Mouse (Mus musculus) lung, postnatal 0 days (tissue): Measurements from ENCODE around the gene Lrmda. TPM values are rescaled to one million over a fixed set of nuclear protein-coding genes. Genes with fewer than 3 reads are reported as not detected.

Source experiments
- ATAC-seq: fragments of 200-750 bp; cut with Nextera tagmentation; 2 replicates; pipeline ENCODE4 v1.8.0; 2017; ENCODE audit warnings: moderate library complexity
- DNase-seq: peaks from one replicate; pipeline ENCODE4 v3.0.0-alpha.2; 2016; ENCODE audit warnings: low spot score
- H3K27ac ChIP-seq: fragments of 300-500 bp; sonication (generic); 2 replicates; pipeline ENCODE4 v1.5.1; 2014; ENCODE audit warnings: antibody characterized with exemption, mild to moderate bottlenecking, low read length, mixed read lengths
- H3K27me3 ChIP-seq: fragments of 300-500 bp; sonication (generic); replicated peaks from 2 replicates; pipeline ENCODE4 v1.6.1; 2014; ENCODE audit warnings: low read length, mixed read lengths; ENCODE audit not compliant: insufficient read depth
- H3K36me3 ChIP-seq: fragments of 300-500 bp; sonication (generic); 2 replicates; pipeline ENCODE4 v1.6.1; 2014; ENCODE audit warnings: low read length, mixed read lengths; ENCODE audit not compliant: insufficient read depth
- H3K4me1 ChIP-seq: fragments of 300-500 bp; sonication (generic); 2 replicates; pipeline ENCODE4 v1.6.1; 2014; ENCODE audit warnings: antibody characterized with exemption, low read depth, low read length, mixed read lengths; ENCODE audit not compliant: insufficient read depth
- H3K4me2 ChIP-seq: fragments of 300-500 bp; sonication (generic); replicated peaks from 2 replicates; pipeline ENCODE4 v1.6.1; 2014; ENCODE audit warnings: low read depth, mild to moderate bottlenecking, low read length, moderate library complexity, mixed read lengths
- H3K4me3 ChIP-seq: fragments of 300-500 bp; sonication (generic); 2 replicates; pipeline ENCODE4 v1.5.1; 2014; ENCODE audit warnings: low read depth, low read length
- H3K9ac ChIP-seq: fragments of 300-500 bp; sonication (generic); replicated peaks from 2 replicates; pipeline ENCODE4 v1.6.1; 2014; ENCODE audit warnings: low read depth, mild to moderate bottlenecking
- H3K9me3 ChIP-seq: fragments of 300-500 bp; sonication (generic); 2 replicates; pipeline ENCODE4 v1.6.1; 2016; ENCODE audit warnings: low read length, mixed read lengths
- CTCF ChIP-seq: IDR thresholded peaks from 2 replicates; pipeline ENCODE4 v1.5.1; 2016; ENCODE audit warnings: antibody characterized with exemption, mild to moderate bottlenecking
- EP300 ChIP-seq: IDR thresholded peaks from 2 replicates; pipeline ENCODE4 v1.6.1; 2016; ENCODE audit warnings: antibody characterized with exemption, mild to moderate bottlenecking, control low read depth
- WGBS: fragments of 180-500 bp; shearing (Covaris S2); extraction: QIAGEN DNeasy Blood & Tissue Kit; methylation state at CpG from one replicate; pipeline ENCODE4 v1.1.7; 2014; 5-methylcytosine and 5-hydroxymethylcytosine counted together
- polyA plus RNA-seq: library from polyadenylated mRNA; unstranded; fragments of >200 nt; fragmentation: Nextera tagmentation; extraction: Ambion mirVana; gene quantifications from 2 replicates; pipeline ENCODE4 v1.2.1, GENCODE M21; 2015

Gene Lrmda
- polyA plus RNA-seq, 1 experiment from 2014 or later, result 0.86 TPM

GRCm38 (mm10) chr14:21991856-21992255 lies 27.7 kb upstream of the Lrmda start:
- 52% methylated on average over 5 of the region's 5 CpGs for WGBS
- TF ChIP-seq EP300, result no peak
- no peak for TF ChIP-seq CTCF
- H3K4me2 ChIP-seq, result peak overlapping the region; percentile 88
- ATAC-seq (no peak), DNase-seq (no peak)
- H3K27ac ChIP-seq, result 0 out of 2 replicates have a peak overlapping the region, but pooled peaks have one; percentile 98
- peak overlapping the region; percentile 89; the same call in 1 of the 2 replicates for H3K4me3 ChIP-seq
- 0 out of 2 replicates have a peak overlapping the region, but pooled peaks have one; percentile 27 for H3K9ac ChIP-seq
- peaks cover 17% of the 10 kb centered on the region for H3K4me1 ChIP-seq
- H3K27me3 ChIP-seq, result no peaks in the 10 kb centered on the region
- no peaks in the 10 kb centered on the region for H3K36me3 ChIP-seq
- H3K9me3 ChIP-seq, result no peaks in the 10 kb centered on the region

- DNase-seq (no peak), ATAC-seq (no peak)
- no peak overlapping the region for H3K4me3 ChIP-seq
- H3K27me3 ChIP-seq, result no peaks in the 10 kb centered on the region
- no peaks in the 10 kb centered on the region for H3K9me3 ChIP-seq
- peaks cover 17% of the 10 kb centered on the region for H3K4me1 ChIP-seq
- no peak overlapping the region for H3K9ac ChIP-seq
- no peaks in the 10 kb centered on the region for H3K36me3 ChIP-seq
- TF ChIP-seq CTCF, result no peak
- TF ChIP-seq EP300, result no peak
- H3K27ac ChIP-seq, result no peak overlapping the region
- H3K4me2 ChIP-seq, result 0 out of 2 replicates have a peak overlapping the region, but pooled peaks have one; percentile 1
- WGBS, result 78% methylated on average over 4 of the region's 4 CpGs
Measured at GRCm38 (mm10) chr14:21992321-21992885, 27.1 kb upstream of the Lrmda start.

GRCm38 (mm10) chr14:21993251-21994060 lies 26.1 kb upstream of the Lrmda start:
- Histone ChIP-seq H3K9ac (peak overlapping the region; percentile 54), H3K4me3 (peak overlapping the region; percentile 74)
- WGBS, result 47% methylated on average over 14 of the region's 14 CpGs

GRCm38 (mm10) chr14:21994061-21994990 lies 25.2 kb upstream of the Lrmda start:
- no peak for TF ChIP-seq EP300
- no peak for TF ChIP-seq CTCF
- peaks cover 17% of the 10 kb centered on the region for H3K4me1 ChIP-seq
- peak overlapping the region; percentile 93 for H3K4me2 ChIP-seq
- H3K27ac ChIP-seq, result peak overlapping the region; percentile 82
- DNase-seq (peak; percentile 51), ATAC-seq (no peak)
- H3K27me3 ChIP-seq, result no peaks in the 10 kb centered on the region
- WGBS, result 10% methylated on average over 44 of the region's 44 CpGs
- peak overlapping the region; percentile 54 for H3K9ac ChIP-seq
- no peaks in the 10 kb centered on the region for H3K36me3 ChIP-seq
- H3K9me3 ChIP-seq, result no peaks in the 10 kb centered on the region
- H3K4me3 ChIP-seq, result peak overlapping the region; percentile 74

More at GRCm38 (mm10) chr14:21993251-21994060, 26.1 kb upstream of the Lrmda start:
- Histone ChIP-seq H3K27ac (peak overlapping the region; percentile 69), H3K4me2 (peak overlapping the region; percentile 93), H3K27me3 (no peaks in the 10 kb centered on the region), H3K4me1 (peaks cover 17% of the 10 kb centered on the region), H3K9me3 (no peaks in the 10 kb centered on the region), H3K36me3 (no peaks in the 10 kb centered on the region)
- ATAC-seq (no peak), DNase-seq (peak; percentile 52)
- TF ChIP-seq EP300 (no peak), CTCF (no peak)

- Histone ChIP-seq H3K9me3 (no peaks in the 10 kb centered on the region), H3K36me3 (no peaks in the 10 kb centered on the region), H3K4me2 (peak overlapping the region; percentile 93), H3K4me3 (peak overlapping the region; percentile 74), H3K9ac (peak overlapping the region; percentile 54), H3K27me3 (no peaks in the 10 kb centered on the region), H3K27ac (peak overlapping the region; percentile 82), H3K4me1 (peaks cover 17% of the 10 kb centered on the region)
- TF ChIP-seq EP300 (peak; percentile 54), CTCF (no peak)
- DNase-seq, result peak; percentile 93
- ATAC-seq, result peak; percentile 91
- under 1% methylated on average over 35 of the region's 36 CpGs for WGBS
Measured at GRCm38 (mm10) chr14:21995031-21995754, 24.3 kb upstream of the Lrmda start.
